Mouse (Mus musculus) small intestine, adult 2 months (tissue): ENCODE data around the gene Syngr1. TPM values are rescaled to one million over a fixed set of nuclear protein-coding genes. Genes with fewer than 3 reads are reported as not detected.

Experiments used
- H3K27ac ChIP-seq: fragments of 200-500 bp; 2 replicates; pipeline ENCODE4 v1.5.1; 2012; ENCODE audit warnings: low read depth, low read length, control low read depth, inconsistent platforms; ENCODE audit not compliant: insufficient read depth
- H3K27me3 ChIP-seq: fragments of 200-500 bp; 2 replicates; pipeline ENCODE4 v1.6.1; 2012; ENCODE audit warnings: mild to moderate bottlenecking, moderate library complexity, low read length, inconsistent platforms; ENCODE audit not compliant: control insufficient read depth, insufficient read depth
- H3K36me3 ChIP-seq: fragments of 200-500 bp; 2 replicates; pipeline ENCODE4 v1.6.1; 2012; ENCODE audit warnings: mild to moderate bottlenecking, low read length, control low read depth, inconsistent platforms; ENCODE audit not compliant: control insufficient read depth, insufficient read depth
- H3K4me1 ChIP-seq: fragments of 200-500 bp; 2 replicates; pipeline ENCODE4 v1.6.1; 2012; ENCODE audit warnings: low read length, inconsistent platforms, mixed read lengths; ENCODE audit not compliant: control insufficient read depth, insufficient read depth, insufficient read length
- H3K4me3 ChIP-seq: fragments of 200-500 bp; 2 replicates; pipeline ENCODE4 v1.5.1; 2012; ENCODE audit warnings: low read depth, mild to moderate bottlenecking, control low read depth, inconsistent platforms, low read length, moderate library complexity
- CTCF ChIP-seq: fragments of 200-500 bp; IDR thresholded peaks from 2 replicates; pipeline ENCODE4 v1.5.1; 2012; ENCODE audit warnings: low read depth, mild to moderate bottlenecking, control low read depth, inconsistent platforms, low read length, moderate library complexity, mixed read lengths; ENCODE audit not compliant: insufficient replicate concordance, insufficient read length; ENCODE audit errors: extremely low read depth
- POLR2A ChIP-seq: fragments of 200-500 bp; IDR thresholded peaks from 2 replicates; pipeline ENCODE4 v1.6.1; 2012; ENCODE audit warnings: low read depth, mild to moderate bottlenecking, control low read depth, inconsistent platforms, low read length, moderate library complexity
- WGBS: fragments of 180-500 bp; shearing (Covaris S2); methylation state at CpG from one replicate; pipeline ENCODE4 v1.1.7; 2018; 5-methylcytosine and 5-hydroxymethylcytosine counted together
- polyA plus RNA-seq: library from polyadenylated mRNA; depleted of rRNA; stranded (reverse); fragments of >200 nt; gene quantifications from 2 replicates; pipeline ENCODE4 v1.2.3, GENCODE M21; 2012

The Syngr1 gene
- polyA plus RNA-seq, 1 experiment, result 13.4 TPM

GRCm38 (mm10) chr15:80060356-80061070 is 30.6 kb upstream of the Syngr1 start:
- H3K36me3 ChIP-seq, result no peaks in the 10 kb centered on the region
- H3K27me3 ChIP-seq, result no peaks in the 10 kb centered on the region
- H3K27ac ChIP-seq, result no peak overlapping the region
- TF ChIP-seq POLR2A (no peak), CTCF (no peak)
- no peaks in the 10 kb centered on the region for H3K4me1 ChIP-seq
- H3K4me3 ChIP-seq, result no peak overlapping the region
- WGBS, result 92% methylated on average over 8 of the region's 8 CpGs

- no peak for TF ChIP-seq CTCF
- no peak for TF ChIP-seq POLR2A
- 85% methylated on average over 4 of the region's 4 CpGs for WGBS
Measured at GRCm38 (mm10) chr15:80061071-80061550, 30.0 kb upstream of the Syngr1 start.

GRCm38 (mm10) chr15:80062339-80062738 is 28.8 kb upstream of the Syngr1 start:
- Histone ChIP-seq H3K4me1 (no peaks in the 10 kb centered on the region), H3K36me3 (no peaks in the 10 kb centered on the region), H3K27ac (no peak overlapping the region), H3K27me3 (no peaks in the 10 kb centered on the region), H3K4me3 (no peak overlapping the region)
- WGBS, result 51% methylated on average over 6 of the region's 9 CpGs
- no peak for TF ChIP-seq CTCF
- no peak for TF ChIP-seq POLR2A

More at GRCm38 (mm10) chr15:80061071-80061550, 30.0 kb upstream of the Syngr1 start:
- Histone ChIP-seq H3K4me3 (no peak overlapping the region), H3K27me3 (no peaks in the 10 kb centered on the region), H3K27ac (no peak overlapping the region), H3K36me3 (no peaks in the 10 kb centered on the region), H3K4me1 (no peaks in the 10 kb centered on the region)

GRCm38 (mm10) chr15:80062821-80063220 is 28.3 kb upstream of the Syngr1 start:
- Histone ChIP-seq H3K36me3 (no peaks in the 10 kb centered on the region), H3K4me1 (no peaks in the 10 kb centered on the region), H3K27me3 (no peaks in the 10 kb centered on the region), H3K4me3 (no peak overlapping the region), H3K27ac (no peak overlapping the region)
- TF ChIP-seq POLR2A (no peak), CTCF (no peak)
- WGBS, result 42% methylated on average over 5 of the region's 5 CpGs

- no peaks in the 10 kb centered on the region for H3K4me1 ChIP-seq
- H3K4me3 ChIP-seq, result no peak overlapping the region
- no peak overlapping the region for H3K27ac ChIP-seq
- H3K27me3 ChIP-seq, result no peaks in the 10 kb centered on the region
- no peak for TF ChIP-seq POLR2A
- no peak for TF ChIP-seq CTCF
- WGBS, result 68% methylated on average over 5 of the region's 5 CpGs
- no peaks in the 10 kb centered on the region for H3K36me3 ChIP-seq
Measured at GRCm38 (mm10) chr15:80064965-80065364, 26.2 kb upstream of the Syngr1 start.

- H3K36me3 ChIP-seq, result no peaks in the 10 kb centered on the region
- WGBS, result 22% methylated on average over 13 of the region's 13 CpGs
- no peaks in the 10 kb centered on the region for H3K4me1 ChIP-seq
- H3K27ac ChIP-seq, result no peak overlapping the region
- TF ChIP-seq POLR2A (no peak), CTCF (peak; percentile 55; the same call in 1 of the 2 replicates)
- no peak overlapping the region for H3K4me3 ChIP-seq
- H3K27me3 ChIP-seq, result no peaks in the 10 kb centered on the region
Measured at GRCm38 (mm10) chr15:80065414-80065813, 25.7 kb upstream of the Syngr1 start.

- Histone ChIP-seq H3K27me3 (no peaks in the 10 kb centered on the region), H3K4me3 (no peak overlapping the region), H3K4me1 (no peaks in the 10 kb centered on the region), H3K27ac (no peak overlapping the region), H3K36me3 (no peaks in the 10 kb centered on the region)
- peak; percentile 39; the same call in 1 of the 2 replicates for TF ChIP-seq CTCF
- TF ChIP-seq POLR2A, result no peak
- 65% methylated on average over 3 of the region's 3 CpGs for WGBS
Measured at GRCm38 (mm10) chr15:80066538-80066937, 24.6 kb upstream of the Syngr1 start.
